Mouse (Mus musculus) lung, adult 2 months (tissue): ENCODE data around the gene Myh9.

Experiments used
- CTCF ChIP-seq: fragments of 200-500 bp; IDR thresholded peaks from 2 replicates; pipeline ENCODE4 v1.5.1; 2011; ENCODE audit warnings: mild to moderate bottlenecking, low read length, control low read depth; ENCODE audit not compliant: insufficient read depth
- POLR2A ChIP-seq: fragments of 200-500 bp; IDR thresholded peaks from 2 replicates; pipeline ENCODE4 v1.6.1; 2011; ENCODE audit warnings: low read depth, mild to moderate bottlenecking, control low read depth, low read length, borderline replicate concordance; ENCODE audit errors: extremely low read depth

DNA sequence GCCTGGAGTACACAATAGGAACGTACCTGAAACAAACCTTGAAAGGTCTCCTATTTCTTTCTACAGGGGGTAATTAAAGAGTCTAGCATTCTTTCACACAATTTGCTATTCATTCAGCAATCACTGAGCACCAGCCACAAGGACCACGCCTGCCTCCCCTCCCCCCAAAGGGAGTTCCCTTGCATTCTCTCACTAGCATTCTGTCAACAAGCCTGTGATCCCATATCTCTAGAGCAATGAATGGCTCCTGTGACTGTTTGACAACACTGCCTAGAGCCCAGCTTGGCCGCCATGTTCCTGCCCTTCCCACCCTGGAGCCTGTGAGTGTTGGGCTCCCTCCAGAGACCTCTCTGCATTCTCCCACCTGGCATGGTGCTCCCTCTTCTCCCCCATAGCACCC lies 5.9 kb upstream of the Myh9 start:
- TF ChIP-seq CTCF = no peak
- no peak for TF ChIP-seq POLR2A
